In the genomic region with DNA sequence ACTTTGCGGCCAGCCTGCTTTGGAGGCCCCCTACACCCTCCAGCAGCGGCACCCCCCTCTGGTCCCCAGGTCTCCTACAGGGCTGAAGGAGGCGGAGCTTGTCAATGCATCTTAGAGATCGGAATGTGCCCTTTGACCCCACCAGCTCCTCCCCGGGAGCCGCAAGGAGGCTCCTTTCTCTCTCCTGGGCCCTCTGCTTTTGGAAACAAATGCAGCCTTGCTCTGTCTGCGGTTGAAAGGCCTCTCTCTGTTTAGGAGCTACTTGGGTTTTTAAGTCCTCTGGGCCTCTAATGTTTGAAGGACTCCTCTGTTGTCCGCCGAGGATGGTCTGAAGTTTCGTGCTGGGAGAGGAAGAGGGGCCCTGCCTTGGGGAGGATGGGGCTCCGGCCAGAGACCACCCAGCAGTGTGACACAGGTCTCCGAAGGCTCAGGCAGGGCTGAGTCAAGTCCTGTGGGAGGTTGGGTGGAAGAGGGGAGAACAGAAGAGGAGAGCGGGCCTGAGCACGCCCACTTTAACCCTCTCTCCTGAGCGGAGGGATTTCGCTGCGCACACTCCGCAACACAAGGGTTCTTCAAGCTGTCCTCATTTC, we compare ENCODE assay signal across 9 mouse cellular contexts.
A peak's percentile ranks its signal among the peaks of the same experiment; 100 is the strongest.
DNase-seq lines count a peak whose midpoint lies in the region; ATAC-seq and TF ChIP-seq lines count a peak whose summit lies in the region.
"Had no signal": no experiment of that assay in that cellular context is flagged by ENCODE, and none has a peak within 500 bp of the region (broad histone marks: within the 10 kb centered on the region; RNA-seq: fewer than 3 reads in every experiment).

No protein-coding gene starts in this region.

- peaks cover 10% of the 10 kb centered on the region for H3K9me3 ChIP-seq in liver, postnatal 0 days (ENCODE audit: low read length)
- peaks cover 11% of the 10 kb centered on the region; the same call in 1 of the 2 replicates for H3K9me3 ChIP-seq in embryonic facial prominence, embryonic 14.5 days (ENCODE audit: control insufficient read depth, low read length)

- no peak overlapping the region for H3K9ac ChIP-seq in liver, postnatal 0 days (replicated peaks)
- peak overlapping the region; percentile 54 for H3K9ac ChIP-seq in embryonic facial prominence, embryonic 14.5 days (ENCODE audit: low read depth, low read length)

- no peak overlapping the region for H3K27ac ChIP-seq in liver, postnatal 0 days (ENCODE audit: low read depth)
- H3K27ac ChIP-seq in embryonic facial prominence, embryonic 14.5 days (replicated peaks; ENCODE audit: low read depth, low read length), result peak overlapping the region; percentile 85

- no peak for TF ChIP-seq EP300 in liver, postnatal 0 days (IDR thresholded peaks at IDR 0.05; ENCODE audit: low read depth)

- no peaks in the 10 kb centered on the region for H3K4me1 ChIP-seq in liver, postnatal 0 days (ENCODE audit: insufficient read depth)
- peaks cover 13% of the 10 kb centered on the region for H3K4me1 ChIP-seq in embryonic facial prominence, embryonic 14.5 days (ENCODE audit: control insufficient read depth, insufficient read depth, low read length)

- no peaks in the 10 kb centered on the region for H3K27me3 ChIP-seq in liver, postnatal 0 days (ENCODE audit: insufficient read depth, low read length)
- H3K27me3 ChIP-seq in embryonic facial prominence, embryonic 14.5 days (replicated peaks; ENCODE audit: control insufficient read depth, insufficient read depth, low read length), result no peaks in the 10 kb centered on the region

- no peak for ATAC-seq in liver, postnatal 0 days
- ATAC-seq in embryonic facial prominence, embryonic 14.5 days (ENCODE audit: low read depth), result peak; percentile 74

- no peak overlapping the region for H3K4me2 ChIP-seq in liver, postnatal 0 days (ENCODE audit: low read depth, low read length)
- peak overlapping the region; percentile 25 for H3K4me2 ChIP-seq in embryonic facial prominence, embryonic 14.5 days (ENCODE audit: low read depth, low read length)

- no peak overlapping the region for H3K4me3 ChIP-seq in liver, postnatal 0 days (ENCODE audit: low read depth, low read length)
- no peak overlapping the region for H3K4me3 ChIP-seq in embryonic facial prominence, embryonic 14.5 days (ENCODE audit: low read depth, low read length)

- 53% methylated on average over 18 of the region's 18 CpGs for WGBS in liver, postnatal 0 days (ENCODE audit: insufficient replicate concordance)
- WGBS in embryonic facial prominence, embryonic 14.5 days, result 16% methylated on average over 18 of the region's 18 CpGs

- DNase-seq in liver, result peak; percentile 17
- no peak for DNase-seq in liver, postnatal 0 days
- DNase-seq in embryonic facial prominence, embryonic 14.5 days (ENCODE audit: low spot score), result peak; percentile 86
- peak; percentile 49 for DNase-seq in kidney, postnatal 14 days
- peak; percentile 80 for DNase-seq in retina, embryonic 14.5 days (ENCODE audit: low spot score)
- no peak for DNase-seq in frontal cortex, postnatal 14 days (ENCODE audit: low spot score in 2 of 2)
- DNase-seq in left cerebral cortex, adult 8-10 months (ENCODE audit: low spot score in 2 of 2), result no peak
- DNase-seq in right cerebral cortex, postnatal 10 days (ENCODE audit: low spot score in 2 of 2), result no peak
- DNase-seq: cerebellum, adult 9-11 months had no signal

- H3K36me3 ChIP-seq in liver, postnatal 0 days (replicated peaks; ENCODE audit: insufficient read depth, low read length), result no peaks in the 10 kb centered on the region
- no peaks in the 10 kb centered on the region for H3K36me3 ChIP-seq in embryonic facial prominence, embryonic 14.5 days (ENCODE audit: control insufficient read depth, insufficient read depth, low read length)

- no peak for TF ChIP-seq CTCF in liver, postnatal 0 days (IDR thresholded peaks at IDR 0.05; ENCODE audit: low read depth)

Comparison
In these comparisons a context has a peak if more than half of its experiments do, and no peak if none do; other contexts are left out.
1. DNase-seq: peak in liver (single experiment), embryonic facial prominence, embryonic 14.5 days (single experiment), kidney, postnatal 14 days (single experiment) and retina, embryonic 14.5 days (single experiment); none in liver, postnatal 0 days (single experiment), frontal cortex, postnatal 14 days (0 of 2), left cerebral cortex, adult 8-10 months (0 of 2) and right cerebral cortex, postnatal 10 days (0 of 2).